Mouse (Mus musculus) testis, adult 2 months (tissue): ENCODE measurements around the gene Cuedc1.

Source experiments
- CTCF ChIP-seq: fragments of 200-500 bp; IDR thresholded peaks from 2 replicates; pipeline ENCODE4 v1.5.1; 2012; ENCODE audit warnings: low read depth, mild to moderate bottlenecking, inconsistent platforms, low read length, moderate library complexity; ENCODE audit not compliant: control insufficient read depth, insufficient read depth, insufficient replicate concordance
- POLR2A ChIP-seq: fragments of 200-500 bp; IDR thresholded peaks from 2 replicates; pipeline ENCODE4 v1.6.1; 2012; ENCODE audit warnings: low read depth, mild to moderate bottlenecking, inconsistent platforms, low read length, moderate library complexity; ENCODE audit not compliant: control insufficient read depth

- no peak for TF ChIP-seq CTCF
- TF ChIP-seq POLR2A = no peak
Measured at GRCm38 (mm10) chr11:88188635-88189034, 90.8 kb downstream of the Cuedc1 start.
